Mouse (Mus musculus) right cerebral cortex, postnatal 14 days (tissue): ENCODE results near the gene Olfr577.

Experiments
- DNase-seq: peaks from one replicate; pipeline ENCODE4 v3.0.0; 2022

The Olfr577 gene

GRCm38 (mm10) chr7:102975843-102976242 is at the start of gene Olfr577:
TSS of gene Olfr577 (minus strand) at chr7:102975943.
- no peak for DNase-seq

DNA sequence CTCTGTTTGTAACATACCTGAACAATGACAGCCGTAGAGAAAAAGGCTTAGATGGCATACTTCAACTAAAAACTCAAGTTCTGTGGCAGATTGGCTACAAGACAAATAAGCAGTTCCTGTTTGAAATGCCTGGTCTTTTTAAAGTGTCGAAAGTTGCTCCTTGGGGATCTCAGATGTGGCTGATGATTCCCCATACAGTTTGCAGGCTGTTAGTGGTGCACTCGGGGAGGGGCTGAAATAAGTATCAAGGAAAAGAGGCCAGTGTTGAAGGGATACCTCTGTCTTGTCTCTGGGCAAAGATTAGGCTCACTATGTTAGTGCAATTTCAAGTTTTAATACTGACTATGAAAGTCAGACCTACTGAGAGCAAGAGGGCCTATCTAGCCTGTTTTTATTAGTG is 13.5 kb upstream of the Olfr577 start, which contains the start of gene Olfr578:
TSS of gene Olfr578 (minus strand) at position 101 of the 400 bp plus-strand sequence.
- no peak for DNase-seq

DNA sequence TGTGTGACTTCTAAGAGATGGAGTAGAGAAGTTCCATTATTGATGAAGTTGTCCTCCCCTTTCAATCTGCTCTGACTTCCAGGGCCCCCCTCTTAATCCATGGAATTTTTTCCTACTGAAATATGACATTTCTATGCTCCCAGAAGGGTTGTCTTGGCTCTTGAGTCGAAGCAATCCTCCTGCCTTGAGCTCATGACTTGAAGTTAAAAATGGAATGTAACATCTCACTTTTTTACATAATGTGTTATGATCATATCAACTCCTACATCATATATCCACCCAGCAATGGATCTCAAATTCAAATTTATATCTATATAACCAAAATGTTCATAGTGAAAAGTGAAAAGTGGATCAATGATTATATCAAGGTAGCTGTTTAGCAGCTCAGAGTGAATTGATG is 1.3 kb downstream of the Olfr577 start:
- no peak for DNase-seq

- no peak for DNase-seq
Observed at GRCm38 (mm10) chr7:102962360-102962759, 13.4 kb downstream of the Olfr577 start, which contains the start of gene Olfr576. TSS of gene Olfr576 (plus strand) at chr7:102962660.

GRCm38 (mm10) chr7:102958593-102958992 is 17.1 kb downstream of the Olfr577 start, which contains the start of gene Olfr575:
TSS of gene Olfr575 (minus strand) at chr7:102958775.
- no peak for DNase-seq

- no peak for DNase-seq
Observed at GRCm38 (mm10) chr7:102958137-102958536, 17.6 kb downstream of the Olfr577 start.

DNA sequence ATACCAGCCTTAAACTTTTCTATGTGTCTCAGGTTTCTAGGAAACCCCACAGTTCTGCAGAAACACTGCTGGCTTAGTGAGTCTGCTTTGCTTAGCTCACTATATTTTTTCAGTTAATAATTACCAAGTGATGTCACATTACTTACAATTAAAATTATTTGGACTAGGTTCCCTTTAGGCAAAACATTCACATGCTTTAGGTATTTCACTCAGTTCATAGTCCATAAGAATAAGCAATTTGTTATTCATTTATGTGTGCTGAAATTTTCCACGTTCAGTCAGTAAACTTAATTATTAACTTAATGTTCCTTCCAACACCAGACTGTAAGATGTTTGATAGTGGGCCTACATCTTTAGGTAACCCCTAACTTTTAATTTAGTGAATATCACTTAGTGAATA is 25.0 kb downstream of the Olfr577 start:
- DNase-seq, result no peak

- no peak for DNase-seq
Observed at GRCm38 (mm10) chr7:102948167-102948566, 27.6 kb downstream of the Olfr577 start, which contains the start of gene Olfr574. TSS of gene Olfr574 (plus strand) at chr7:102948467.

DNA sequence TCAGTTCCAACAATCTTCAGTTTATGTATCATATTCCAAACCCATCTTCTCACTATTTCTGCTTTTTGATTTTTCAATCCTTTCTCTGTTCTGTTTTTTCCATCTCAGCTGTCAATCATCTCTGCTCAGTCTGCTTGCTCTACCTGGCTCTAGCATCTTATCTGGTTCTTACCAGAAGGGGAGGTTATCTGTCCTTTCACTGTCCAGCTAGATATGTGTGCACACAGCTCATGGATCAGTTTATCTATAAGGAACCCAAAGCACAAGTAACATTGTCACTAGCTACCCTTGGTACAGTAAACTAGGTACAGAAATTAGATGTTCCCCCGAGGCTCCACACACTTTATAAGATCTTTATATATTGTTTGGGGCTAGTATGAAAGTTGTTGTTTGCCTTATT is 32.3 kb downstream of the Olfr577 start:
- DNase-seq, result no peak

- no peak for DNase-seq
Observed at GRCm38 (mm10) chr7:102942475-102942874, 33.3 kb downstream of the Olfr577 start, which contains the start of gene Olfr573-ps1. TSS of gene Olfr573-ps1 (minus strand) at chr7:102942575.

DNA sequence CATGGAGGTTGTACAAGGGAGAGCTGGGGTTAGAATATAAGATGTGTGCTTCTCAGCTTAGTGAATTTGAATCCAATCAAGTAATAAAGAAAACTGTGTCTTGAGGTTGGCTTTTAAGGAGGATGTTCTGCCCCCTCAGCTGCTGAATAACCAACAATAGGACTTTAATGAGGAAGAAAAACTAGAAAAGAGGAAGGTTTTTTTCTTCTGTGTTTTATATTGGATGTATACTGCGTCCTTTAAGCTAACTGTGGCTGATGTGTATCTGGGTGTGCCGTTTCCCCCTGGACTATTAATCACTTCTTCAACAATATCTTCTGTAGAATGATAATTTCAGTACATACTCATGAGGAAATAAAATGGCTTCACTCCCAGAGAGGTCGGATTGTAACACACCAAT is 48.6 kb downstream of the Olfr577 start:
- no peak for DNase-seq

DNA sequence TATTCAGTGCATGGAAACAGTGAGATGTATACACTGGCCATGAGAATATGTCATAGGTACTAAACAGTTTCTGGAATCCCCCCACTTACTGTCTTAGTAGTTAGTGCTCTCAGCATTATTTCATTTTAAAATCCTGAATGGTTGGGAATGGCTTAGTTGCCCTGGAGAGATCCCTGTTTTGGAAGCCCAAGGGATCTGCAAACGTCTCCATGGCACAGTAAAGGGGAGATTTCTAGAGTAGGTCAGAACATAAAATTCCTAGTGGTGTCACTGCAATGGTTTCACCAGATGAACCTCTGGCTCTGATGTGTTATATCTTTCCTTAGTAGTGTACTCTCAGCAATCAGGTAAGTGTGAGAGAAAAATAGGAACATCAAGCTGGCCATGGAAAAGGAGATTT is 51.6 kb downstream of the Olfr577 start, which contains the start of gene Olfr572:
TSS of gene Olfr572 (plus strand) at position 301 of the 400 bp plus-strand sequence.
- DNase-seq, result no peak
